Mouse (Mus musculus): ENCODE measurements at regions not wholly inside any gene's neighbourhood (a gene's known extent, or its start where the extent isn't known, plus 50 kb on each side); places are given as distances from the start of the nearest gene placed in this dataset.

DNA sequence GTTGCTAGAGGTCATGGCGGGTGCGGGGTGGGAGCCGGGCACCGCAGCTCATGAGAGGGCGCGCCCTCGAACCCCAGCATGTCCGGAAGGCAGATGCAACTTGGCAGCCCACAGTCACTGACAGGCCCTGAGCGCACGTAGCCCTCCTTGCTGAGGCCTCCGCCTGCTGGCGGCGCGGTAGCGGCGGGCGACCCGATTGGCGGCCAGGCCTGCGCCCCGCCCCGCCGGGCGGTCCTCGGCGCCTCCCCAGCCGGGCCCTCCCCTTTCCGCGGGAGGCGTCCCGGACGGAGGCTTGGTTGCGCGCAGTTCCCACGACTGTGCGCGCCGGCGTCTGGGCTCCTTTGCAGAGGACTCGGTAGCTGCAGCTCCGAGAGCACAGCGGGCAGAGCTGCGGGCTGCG is 301.9 kb downstream of the Hpcal1 start:
- DNase-seq (ENCODE audit: low read depth, low spot score), result peak; percentile 87

DNA sequence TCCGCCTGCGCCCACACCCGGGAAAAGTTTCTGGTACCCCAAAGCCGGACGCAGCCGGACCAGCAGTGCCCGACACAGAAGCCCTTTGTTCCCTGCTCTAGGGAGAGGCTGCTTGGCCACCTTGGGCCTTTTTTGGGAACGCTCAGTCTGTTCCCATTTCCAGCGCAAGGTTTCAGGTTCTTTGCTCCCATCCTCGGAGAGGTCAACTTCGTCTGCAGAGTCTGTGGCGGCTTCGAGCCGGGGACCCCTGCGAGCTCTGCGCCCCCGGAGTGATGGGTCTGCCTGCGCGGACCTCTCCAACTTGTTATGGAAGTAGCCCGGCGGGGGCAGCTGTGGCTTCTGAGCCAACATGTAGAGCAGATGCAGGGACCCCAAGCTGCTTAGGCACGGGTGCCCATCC is 302.7 kb downstream of the Hpcal1 start:
- DNase-seq (ENCODE audit: low read depth, low spot score), result peak; percentile 57

Data from R1 (cell line).